Mouse (Mus musculus) Patski (cell line): ENCODE measurements around the gene Lrrc75a. TPM values are rescaled to one million over a fixed set of nuclear protein-coding genes. Genes with fewer than 3 reads are reported as not detected.
A peak's percentile ranks its signal among the peaks of the same experiment; 100 is the strongest.

Source experiments
- ATAC-seq: fragments of 100-300 bp; one replicate; pipeline ENCODE4 v1.8.0; 2021
- CTCF ChIA-PET: fragments of 350-600 bp; sonication (Branson Sonifier 250); formaldehyde crosslinking; loops from one replicate; lab custom pipeline; 2022; ENCODE audit warnings: inconsistent platforms; lab: Charles Lee
- POLR2A ChIA-PET: fragments of 350-600 bp; sonication (Branson Sonifier 250); formaldehyde crosslinking; loops from one replicate; lab custom pipeline; 2022; ENCODE audit warnings: antibody characterized with exemption, inconsistent platforms; lab: Charles Lee
- DNase-seq: peaks from one replicate; pipeline ENCODE4 v3.0.0-alpha.2; 2011; ENCODE audit warnings: low read depth, low spot score
- H3K27me3 ChIP-seq: fragments of 371-371 bp; one replicate; pipeline ENCODE4 v1.5.1; 2021
- CTCF ChIP-seq: fragments of 100-300 bp; IDR thresholded peaks from one replicate; pipeline ENCODE4 v1.5.1; 2021
- in situ Hi-C: fragments of 300-500 bp; cut with MboI; formaldehyde crosslinking; loops from 3 replicates; pipeline ENCODE4 v1.11.1; 2018; ENCODE audit warnings: low pct_unique_long_range_greater_than_20kb, mixed read lengths
- polyA plus RNA-seq: library from polyadenylated mRNA; unstranded; gene quantifications from one replicate; pipeline ENCODE4 v1.2.3, GENCODE M21; 2021

The Lrrc75a gene
- polyA plus RNA-seq = 6.2 TPM

DNA sequence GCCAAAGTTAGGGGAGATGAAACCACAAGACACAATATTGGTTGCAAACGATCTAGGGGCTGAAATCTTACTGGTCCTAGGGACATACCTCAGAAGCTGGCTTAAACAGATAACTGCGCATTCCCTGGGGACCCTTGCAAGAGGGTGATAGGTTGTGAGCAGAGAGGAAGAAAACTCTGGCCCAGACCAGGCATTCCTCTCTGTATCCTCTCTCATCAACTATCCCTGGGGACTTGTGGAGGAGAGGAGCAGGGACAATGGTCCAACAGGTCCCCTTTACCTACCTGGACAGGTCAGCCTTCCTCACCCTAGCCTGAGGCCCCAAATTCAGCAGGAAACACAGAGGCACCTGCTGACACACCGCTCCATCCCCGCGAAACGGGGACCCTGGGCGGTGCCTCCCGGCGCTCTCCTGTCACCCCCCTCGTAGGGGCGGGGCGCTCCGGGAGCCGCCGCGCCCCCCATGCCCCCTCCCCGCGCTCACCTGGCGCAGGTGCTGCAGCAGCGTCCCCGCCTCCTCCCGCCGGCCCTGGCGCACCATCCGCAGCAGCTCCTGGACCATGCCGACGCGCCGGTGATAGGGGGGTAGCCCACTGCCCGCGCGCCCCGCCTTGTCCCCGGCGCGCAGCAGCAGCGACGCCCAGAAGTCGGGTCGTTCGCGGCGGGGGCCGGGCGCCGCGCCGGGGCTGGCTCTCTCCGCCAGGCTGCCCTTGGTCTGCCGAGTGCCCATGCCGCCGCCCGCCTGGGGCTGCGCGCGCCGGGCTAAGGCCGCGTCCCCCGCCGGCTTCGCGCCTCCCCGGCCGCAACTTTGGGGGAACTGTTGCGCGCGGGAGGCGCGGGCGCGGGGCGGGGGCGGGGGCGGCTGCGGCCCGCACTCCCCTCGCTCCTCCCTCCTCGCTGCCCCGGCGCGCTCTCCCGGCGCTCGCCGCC lies at the start of gene Lrrc75a:
Lrrc75a (minus strand) TSS at position 863 of the 930 bp plus-strand sequence.
- no peak for TF ChIP-seq CTCF
- H3K27me3 ChIP-seq = no peaks in the 10 kb centered on the region
- DNase-seq (no peak), ATAC-seq (peak; percentile 4)
- in situ Hi-C loops = loop anchor here (5.0 kb wide), 1 partner anchor 36 kb away; no protein-coding TSS in a partner anchor
- CTCF ChIA-PET = interaction anchor here (0.7 kb wide), 1 partner anchor 9 kb away, joined by 3 read pairs; no protein-coding TSS in a partner anchor
- POLR2A ChIA-PET = no interaction called here

DNA sequence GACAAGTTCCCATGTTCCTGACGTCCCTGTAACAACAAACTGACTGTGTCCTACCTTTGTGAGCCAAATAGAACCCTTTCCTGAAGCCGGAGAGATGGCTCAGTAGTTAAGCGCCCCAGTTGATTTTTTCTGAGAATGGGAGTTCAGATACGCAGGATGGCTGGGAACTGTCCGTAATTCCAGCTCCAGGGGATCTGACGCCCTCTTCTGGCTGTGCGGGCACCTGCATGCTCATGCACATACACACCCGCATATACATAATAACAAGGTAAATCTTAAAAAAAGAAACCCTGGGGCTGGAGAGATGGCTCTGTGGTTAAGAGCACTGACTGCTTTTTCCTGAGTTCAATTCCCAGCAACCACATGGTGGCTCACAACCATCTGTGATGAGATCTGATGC lies 46.8 kb upstream of the Lrrc75a start:
- in situ Hi-C loops = no loop called here
- CTCF ChIA-PET = no interaction called here
- no peaks in the 10 kb centered on the region for H3K27me3 ChIP-seq
- peak; percentile 40 for TF ChIP-seq CTCF
- DNase-seq (no peak), ATAC-seq (no peak)
- POLR2A ChIA-PET = no interaction called here

DNA sequence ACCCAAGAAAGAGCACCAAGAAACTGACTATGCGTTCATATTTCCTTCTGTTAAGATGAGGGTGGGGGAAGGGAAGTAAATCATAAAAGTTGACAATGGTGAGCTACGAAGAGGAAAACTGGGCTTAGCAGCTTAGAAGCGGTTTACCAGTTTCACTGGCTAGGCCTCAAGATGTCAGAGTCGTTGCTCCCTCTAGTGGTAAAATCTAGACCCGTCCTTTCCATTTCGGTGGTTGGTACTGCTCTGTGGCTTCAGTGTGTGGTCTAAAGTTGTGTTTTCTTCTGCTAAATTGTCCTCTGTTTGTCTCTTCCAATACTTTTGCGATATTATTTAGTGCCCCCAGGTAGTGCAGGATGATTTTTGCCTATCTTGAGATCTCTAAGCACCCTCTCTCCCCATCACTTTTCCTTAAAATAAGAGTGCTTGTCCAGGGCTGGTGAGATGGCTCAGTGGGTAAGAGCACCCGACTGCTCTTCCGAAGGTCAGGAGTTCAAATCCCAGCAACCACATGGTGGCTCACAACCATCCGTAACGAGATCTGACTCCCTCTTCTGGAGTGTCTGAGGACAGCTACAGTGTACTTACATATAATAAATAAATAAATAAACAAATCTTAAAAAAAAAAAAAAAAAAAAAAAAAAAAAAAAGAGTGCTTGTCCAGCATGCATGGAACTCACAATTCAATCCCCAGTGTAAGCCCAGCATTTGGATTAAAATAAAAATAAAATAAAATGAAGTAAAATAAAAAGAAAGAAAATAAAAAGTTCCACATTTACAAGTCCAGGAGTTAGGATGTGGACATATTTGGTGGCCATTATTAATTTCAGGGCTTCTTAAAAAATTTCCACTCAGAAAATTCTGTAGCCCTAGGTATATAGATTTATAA lies 45.2 kb upstream of the Lrrc75a start:
- DNase-seq (no peak), ATAC-seq (peak; percentile 71)
- peak; percentile 79 for TF ChIP-seq CTCF
- ChIA-PET CTCF (interaction anchor here (0.6 to 1.4 kb wide), 11 partner anchors 8 to 90 kb away, joined by 3 to 7 read pairs (median 4); partner anchors contain the start of gene Zfp287), POLR2A (no interaction called here)
- peaks cover under 1% of the 10 kb centered on the region for H3K27me3 ChIP-seq
- in situ Hi-C loops = no loop called here

DNA sequence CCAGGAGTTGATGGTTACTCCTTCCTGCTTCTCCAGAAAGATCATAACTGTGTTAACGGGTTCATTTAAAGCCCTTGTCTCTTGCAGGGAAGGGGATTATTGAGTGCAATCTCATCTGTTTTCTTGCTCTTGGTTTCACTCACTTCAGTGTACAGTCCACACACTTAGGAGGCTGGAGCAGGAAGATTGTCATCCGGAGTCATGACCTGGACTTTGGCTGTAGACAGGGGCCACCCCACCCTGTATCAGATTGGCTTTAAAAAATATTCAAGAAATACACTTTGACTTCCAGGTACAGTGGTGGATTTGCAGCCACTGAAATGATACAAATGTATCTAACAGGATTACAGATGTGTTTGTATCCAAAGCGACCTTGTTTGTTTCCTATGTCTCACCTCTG lies 43.3 kb upstream of the Lrrc75a start:
- no peak for TF ChIP-seq CTCF
- DNase-seq (no peak), ATAC-seq (no peak)
- peaks cover 7% of the 10 kb centered on the region for H3K27me3 ChIP-seq
- ChIA-PET CTCF (no interaction called here), POLR2A (no interaction called here)
- in situ Hi-C loops = no loop called here

DNA sequence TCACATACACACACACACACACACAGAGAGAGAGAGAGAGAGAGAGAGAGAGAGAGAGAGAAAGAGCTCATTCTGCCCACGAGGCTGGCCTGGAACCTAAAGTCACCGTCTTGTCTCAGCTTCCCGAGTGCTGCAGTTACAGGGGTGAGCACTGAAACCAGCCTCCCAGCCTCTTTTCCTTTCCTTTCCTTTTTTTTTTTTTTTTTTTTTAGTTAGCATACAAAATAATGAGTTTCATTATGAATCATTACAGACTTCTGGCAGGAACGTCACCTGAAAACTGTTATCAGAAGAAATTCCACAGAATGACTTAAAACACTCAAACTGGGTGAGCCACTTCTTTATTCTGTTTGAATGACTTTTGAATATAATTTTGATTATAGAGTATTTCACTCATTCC lies 31.6 kb upstream of the Lrrc75a start:
- DNase-seq (no peak), ATAC-seq (no peak)
- in situ Hi-C loops = loop anchor here (5.0 kb wide), 1 partner anchor 68 kb away; no protein-coding TSS in a partner anchor
- POLR2A ChIA-PET = no interaction called here
- no peaks in the 10 kb centered on the region for H3K27me3 ChIP-seq
- CTCF ChIA-PET = interaction anchor here (0.7 kb wide), 1 partner anchor 1581 kb away, joined by 3 read pairs; no protein-coding TSS in a partner anchor
- no peak for TF ChIP-seq CTCF

DNA sequence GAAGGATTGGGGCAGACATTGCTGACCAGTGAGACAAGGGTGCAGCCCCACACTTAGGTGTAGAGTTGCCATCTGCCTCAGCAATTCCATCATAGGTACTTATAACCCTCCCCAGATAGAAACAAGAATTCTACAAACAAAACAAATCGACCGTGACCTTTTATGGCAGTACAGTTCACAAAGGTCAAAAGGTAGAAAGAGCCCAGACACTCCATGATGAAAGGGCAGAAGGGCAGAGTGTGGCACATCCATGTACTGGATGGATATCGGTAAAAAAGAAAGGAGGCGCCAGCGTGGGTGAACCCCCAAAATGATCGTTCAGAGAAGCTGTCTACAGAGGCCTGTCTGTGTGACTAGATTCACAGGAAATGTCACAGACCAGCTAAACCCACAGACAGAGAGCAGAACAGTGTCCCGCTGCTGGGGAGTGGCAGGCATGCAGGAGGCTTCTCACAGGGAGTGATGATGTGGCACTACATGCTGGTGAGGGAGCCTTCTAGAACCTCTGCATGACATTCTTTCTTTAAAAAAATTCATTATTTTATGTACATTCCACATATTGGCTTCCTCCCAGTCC lies 30.5 kb upstream of the Lrrc75a start:
- DNase-seq = no peak
- TF ChIP-seq CTCF = no peak
- in situ Hi-C loops = loop anchor here (5.0 kb wide), 1 partner anchor 67 kb away; no protein-coding TSS in a partner anchor
- no peaks in the 10 kb centered on the region for H3K27me3 ChIP-seq
- no peak for ATAC-seq
- ChIA-PET CTCF (interaction anchor here (1.0 kb wide), 1 partner anchor 59 kb away, joined by 3 read pairs; no protein-coding TSS in a partner anchor), POLR2A (no interaction called here)

DNA sequence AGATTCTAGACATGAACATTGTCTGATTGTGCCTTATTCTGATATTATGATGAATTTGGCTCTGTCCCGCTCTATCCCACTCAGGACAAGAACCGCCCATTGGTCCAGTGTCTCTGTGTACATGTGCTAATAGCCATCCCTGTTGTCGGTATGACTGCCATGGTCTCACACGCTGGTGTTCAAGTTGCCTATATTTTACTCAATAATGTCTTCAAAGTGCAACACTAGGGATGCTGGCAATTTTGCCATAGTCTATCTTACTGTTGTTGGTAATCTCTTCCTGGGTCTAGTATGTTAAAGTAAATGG lies 27.9 kb upstream of the Lrrc75a start:
- DNase-seq (no peak), ATAC-seq (no peak)
- no peaks in the 10 kb centered on the region for H3K27me3 ChIP-seq
- ChIA-PET CTCF (interaction anchor here (1.0 to 3.9 kb wide), 7 partner anchors 9 to 73 kb away, joined by 3 to 31 read pairs (median 5); no protein-coding TSS in a partner anchor), POLR2A (interaction anchor here (0.7 to 1.7 kb wide), 3 partner anchors 63 to 108 kb away, joined by 4 to 5 read pairs (median 4); no protein-coding TSS in a partner anchor)
- no peak for TF ChIP-seq CTCF
- in situ Hi-C loops = loop anchor here (5.0 kb wide), 1 partner anchor 64 kb away; no protein-coding TSS in a partner anchor

DNA sequence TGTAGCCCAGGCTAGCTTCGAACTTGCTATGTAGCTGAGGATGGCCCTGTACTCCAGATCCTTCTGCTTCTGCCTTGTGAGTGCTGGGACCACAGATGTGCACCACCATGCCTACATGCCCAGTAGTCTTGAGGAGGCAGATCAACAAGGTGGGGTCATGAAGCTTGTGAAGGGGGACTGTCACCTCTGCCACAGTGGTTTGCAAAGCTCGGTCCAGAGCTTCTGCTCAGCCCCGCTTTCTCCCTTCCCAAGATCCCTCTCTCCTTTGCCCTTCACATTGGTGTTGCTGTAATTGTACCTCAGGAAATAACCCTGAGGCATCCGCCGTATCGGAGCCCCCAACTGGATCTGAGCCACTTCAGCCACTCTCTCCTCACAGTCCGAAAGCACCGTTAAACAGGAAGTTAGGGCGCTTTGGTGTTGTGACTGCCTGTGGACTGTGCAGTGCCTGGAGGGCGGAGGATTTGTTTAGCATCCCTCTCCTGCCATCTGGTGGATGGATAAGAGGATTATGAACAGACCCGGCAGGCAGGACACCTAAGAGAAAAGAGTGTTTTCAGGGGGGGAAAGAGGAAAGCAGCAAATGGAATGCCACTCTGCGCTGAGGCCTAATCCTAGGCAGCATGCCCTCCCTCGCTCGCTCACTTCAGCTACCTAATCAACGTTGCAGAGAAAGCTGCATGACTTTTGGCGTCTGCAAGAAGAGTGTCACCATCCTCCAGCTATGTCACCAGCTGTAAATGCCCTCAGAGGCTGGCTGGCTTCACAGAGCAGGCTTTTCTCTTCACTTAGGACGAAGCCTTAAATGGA lies 27.4 kb upstream of the Lrrc75a start:
- CTCF ChIA-PET = interaction anchor here (1.0 to 3.9 kb wide), 9 partner anchors 10 to 72 kb away, joined by 3 to 31 read pairs (median 5); no protein-coding TSS in a partner anchor
- ATAC-seq (peak; percentile 84), DNase-seq (peak; percentile 25)
- TF ChIP-seq CTCF = peak; percentile 84
- in situ Hi-C loops = loop anchor here (5.0 kb wide), 1 partner anchor 63 kb away; no protein-coding TSS in a partner anchor
- no peaks in the 10 kb centered on the region for H3K27me3 ChIP-seq
- POLR2A ChIA-PET = interaction anchor here (0.8 to 1.7 kb wide), 2 partner anchors 62 to 72 kb away, joined by 4 read pairs; no protein-coding TSS in a partner anchor

DNA sequence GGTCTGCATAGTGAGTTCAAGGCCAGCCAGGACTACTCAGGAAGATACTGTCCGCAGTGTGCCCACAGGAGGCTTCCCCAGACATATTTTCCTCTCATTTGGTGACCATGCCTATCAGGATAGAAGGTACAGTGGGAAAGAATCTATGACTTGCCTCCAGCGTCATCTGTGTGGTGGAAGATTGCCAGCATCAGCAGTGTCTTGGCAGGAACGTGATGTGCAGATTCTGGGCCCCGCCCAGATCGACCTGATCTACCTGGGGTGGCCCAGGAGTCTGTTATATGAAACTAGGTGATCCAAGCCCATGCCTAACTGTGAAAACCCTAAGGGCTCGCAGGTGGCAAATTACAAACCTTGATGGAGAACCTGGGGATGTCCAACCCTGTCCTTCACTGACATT lies 21.7 kb upstream of the Lrrc75a start:
- in situ Hi-C loops = no loop called here
- no peaks in the 10 kb centered on the region for H3K27me3 ChIP-seq
- DNase-seq (no peak), ATAC-seq (no peak)
- TF ChIP-seq CTCF = no peak
- ChIA-PET POLR2A (no interaction called here), CTCF (interaction anchor here (1.0 to 2.4 kb wide), 3 partner anchors 13 to 56 kb away, joined by 4 to 6 read pairs (median 5); no protein-coding TSS in a partner anchor)
